Mouse (Mus musculus): ENCODE results near the gene Mrpl20.
A peak's percentile ranks its signal among the peaks of the same experiment; 100 is the strongest.

Mrpl20 gene

DNA sequence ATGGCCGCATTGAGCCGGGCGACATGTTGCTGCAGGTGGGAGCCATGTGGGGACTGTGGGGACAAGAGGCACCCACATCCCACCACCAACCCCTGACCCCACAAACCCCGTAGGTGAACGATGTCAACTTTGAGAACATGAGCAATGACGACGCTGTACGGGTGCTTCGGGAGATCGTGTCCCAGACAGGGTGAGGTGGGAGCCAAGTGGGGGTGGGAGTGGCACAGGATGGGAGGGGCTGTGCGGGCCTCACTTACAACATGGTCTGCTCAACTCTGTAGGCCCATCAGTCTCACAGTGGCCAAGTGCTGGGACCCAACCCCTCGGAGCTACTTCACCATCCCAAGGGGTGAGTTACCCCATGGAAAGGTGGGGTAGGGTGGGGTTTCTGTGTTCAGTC is 52.3 kb downstream of the Mrpl20 start:
- DNase-seq (ENCODE audit: low spot score), result no peak

DNA sequence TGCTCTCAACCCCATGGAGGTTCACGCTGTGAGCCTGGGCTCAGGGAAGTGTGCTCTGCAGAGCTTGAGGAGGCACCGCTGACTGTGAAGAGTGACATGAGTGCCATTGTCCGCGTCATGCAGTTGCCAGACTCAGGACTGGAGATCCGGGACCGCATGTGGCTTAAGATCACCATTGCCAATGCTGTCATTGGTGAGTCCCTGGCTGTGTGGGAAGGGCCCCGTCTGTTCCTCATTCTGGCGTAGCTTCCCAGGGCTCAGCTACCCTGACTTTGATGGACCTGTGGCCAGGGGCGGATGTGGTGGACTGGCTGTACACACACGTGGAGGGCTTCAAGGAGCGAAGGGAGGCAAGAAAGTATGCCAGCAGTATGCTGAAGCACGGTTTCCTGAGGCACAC is 53.4 kb downstream of the Mrpl20 start:
- DNase-seq (ENCODE audit: low spot score), result no peak

DNA sequence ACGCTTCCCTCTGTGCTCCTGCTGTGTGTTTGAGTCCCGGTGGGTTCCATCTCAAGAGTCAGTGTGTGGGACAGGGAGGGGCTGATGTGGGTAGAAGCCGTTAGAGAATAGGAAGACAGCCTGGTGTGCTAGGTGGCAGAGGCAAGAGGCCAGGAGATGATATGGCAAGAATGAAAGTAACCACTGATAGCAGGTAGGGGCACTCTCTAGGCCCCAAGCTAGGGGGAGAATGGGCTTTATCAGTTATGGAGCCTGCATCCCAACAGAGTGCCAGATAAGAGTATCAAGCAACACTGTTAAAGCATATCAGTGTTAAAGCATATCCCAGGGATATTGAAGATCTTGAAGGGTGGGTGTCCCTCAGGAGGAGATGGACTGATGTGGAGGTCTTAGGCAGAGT is 54.2 kb downstream of the Mrpl20 start:
- DNase-seq (ENCODE audit: low spot score), result no peak

DNA sequence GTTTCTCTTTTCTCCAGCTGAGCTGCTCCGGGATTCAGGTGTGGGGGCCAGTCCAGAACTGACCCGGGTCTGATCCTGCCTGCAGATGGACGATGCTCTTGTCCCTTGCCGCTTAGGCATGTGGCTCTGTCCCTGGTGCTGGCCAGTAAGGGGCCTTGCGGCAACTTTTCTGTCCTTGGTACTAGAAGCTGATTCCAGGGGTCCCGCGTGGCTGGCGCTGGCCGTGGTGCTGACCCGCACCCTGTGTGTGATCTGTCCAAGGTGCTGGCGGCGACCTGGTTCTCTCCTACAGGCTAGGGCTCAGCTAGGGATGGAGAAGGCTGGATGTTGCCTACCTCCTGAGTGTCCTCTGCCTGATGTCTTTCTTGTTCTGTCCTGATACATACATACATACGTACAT is 56.6 kb downstream of the Mrpl20 start:
- peak; percentile 81 for DNase-seq (ENCODE audit: low spot score)

All from ovary, postnatal 36 days (tissue).